Mouse (Mus musculus) embryonic facial prominence, embryonic 11.5 days (tissue): Measurements from ENCODE around the gene Gm21992. TPM values are rescaled to one million over a fixed set of nuclear protein-coding genes. Genes with fewer than 3 reads are reported as not detected.

Source experiments
- polyA plus RNA-seq: library from polyadenylated mRNA; unstranded; fragments of >200 nt; fragmentation: Nextera tagmentation; extraction: Ambion mirVana; gene quantifications from 2 replicates; pipeline ENCODE4 v1.2.1, GENCODE M21; 2014

The Gm21992 gene
- polyA plus RNA-seq, 1 experiment from 2014 or later: 25.8 TPM

Other genes starting within 250 kb of the Gm21992 start
- gene Lrfn4, start 195.9 kb downstream of the Gm21992 start, polyA plus RNA-seq: 8.6 and 9.5 TPM in 2 replicates
- gene Rce1, start 186.0 kb downstream of the Gm21992 start, polyA plus RNA-seq: 60.4 and 68.5 TPM in 2 replicates
- gene Gm960, start 112.9 kb downstream of the Gm21992 start, polyA plus RNA-seq: 3.7 and 4.4 TPM in 2 replicates
- 5.3 and 5.4 TPM in 2 replicates for gene Sptbn2, start 100.4 kb downstream of the Gm21992 start, polyA plus RNA-seq
- gene Rbm4b, start 55.1 kb downstream of the Gm21992 start, polyA plus RNA-seq: 110 and 116 TPM in 2 replicates
- 92.9 and 109 TPM in 2 replicates for gene Rbm4, start 17.7 kb downstream of the Gm21992 start, polyA plus RNA-seq
- gene Rbm14, start within 50 bp of the Gm21992 start, polyA plus RNA-seq: 110 and 111 TPM in 2 replicates
- 44.9 and 45.8 TPM in 2 replicates for gene Ccs, start 27.7 kb upstream of the Gm21992 start, polyA plus RNA-seq
- gene Ccdc87, start 27.8 kb upstream of the Gm21992 start, polyA plus RNA-seq: not detected in 2 replicates
- 20.9 and 30.3 TPM in 2 replicates for gene Ctsf, start 43.5 kb upstream of the Gm21992 start, polyA plus RNA-seq
- 4.3 and 5.6 TPM in 2 replicates for gene Actn3, start 66.3 kb upstream of the Gm21992 start, polyA plus RNA-seq
- gene Zdhhc24, start 67.1 kb upstream of the Gm21992 start, polyA plus RNA-seq: 7.4 and 8.7 TPM in 2 replicates
- 4.7 and 4.8 TPM in 2 replicates for gene Bbs1, start 95.0 kb upstream of the Gm21992 start, polyA plus RNA-seq
- 133 and 138 TPM in 2 replicates for gene Dpp3, start 116.7 kb upstream of the Gm21992 start, polyA plus RNA-seq
- 1.7 TPM in 2 replicates for gene Peli3, start 131.5 kb upstream of the Gm21992 start, polyA plus RNA-seq
- 164 and 173 TPM in 2 replicates for gene Mrpl11, start 150.5 kb upstream of the Gm21992 start, polyA plus RNA-seq
- not detected in 2 replicates for gene Npas4, start 178.7 kb upstream of the Gm21992 start, polyA plus RNA-seq
- gene Slc29a2, start 212.2 kb upstream of the Gm21992 start, polyA plus RNA-seq: 3.9 and 4.4 TPM in 2 replicates
- gene B4gat1, start 227.2 kb upstream of the Gm21992 start, polyA plus RNA-seq: 38.5 and 40.8 TPM in 2 replicates
- 0.96 and 1.6 TPM in 2 replicates for gene AC124502.3, start 227.3 kb upstream of the Gm21992 start, polyA plus RNA-seq
- 47.5 and 47.9 TPM in 2 replicates for gene Brms1, start 229.7 kb upstream of the Gm21992 start, polyA plus RNA-seq
- gene Rin1, start 238.9 kb upstream of the Gm21992 start, polyA plus RNA-seq: 0.99 and 1.2 TPM in 2 replicates